Mouse (Mus musculus) limb, embryonic 15.5 days (tissue): ENCODE data around the gene Aldh1l1. TPM values are rescaled to one million over a fixed set of nuclear protein-coding genes. Genes with fewer than 3 reads are reported as not detected.

Experiments used
- ATAC-seq: fragments of 200-750 bp; cut with Nextera tagmentation; 2 replicates; pipeline ENCODE4 v1.8.0; 2017; ENCODE audit warnings: low read depth, moderate TSS enrichment; ENCODE audit not compliant: insufficient number of reproducible peaks, low FRiP score, low TSS enrichment
- H3K27ac ChIP-seq: fragments of 300-500 bp; sonication (generic); 2 replicates; pipeline ENCODE4 v1.5.1; 2015; ENCODE audit warnings: moderate library complexity, mild to moderate bottlenecking, inconsistent platforms
- H3K27me3 ChIP-seq: fragments of 300-500 bp; sonication (generic); 2 replicates; pipeline ENCODE4 v1.6.1; 2015; ENCODE audit warnings: inconsistent platforms
- H3K36me3 ChIP-seq: fragments of 300-500 bp; sonication (generic); 2 replicates; pipeline ENCODE4 v1.6.1; 2015; ENCODE audit warnings: inconsistent platforms
- H3K4me1 ChIP-seq: fragments of 300-500 bp; sonication (generic); 2 replicates; pipeline ENCODE4 v1.6.1; 2015; ENCODE audit warnings: inconsistent platforms
- H3K4me2 ChIP-seq: fragments of 300-500 bp; sonication (generic); 2 replicates; pipeline ENCODE4 v1.6.1; 2015; ENCODE audit warnings: mild to moderate bottlenecking, inconsistent platforms
- H3K4me3 ChIP-seq: fragments of 300-500 bp; sonication (generic); 2 replicates; pipeline ENCODE4 v1.5.1; 2015; ENCODE audit warnings: mild to moderate bottlenecking, inconsistent platforms
- H3K9ac ChIP-seq: fragments of 300-500 bp; sonication (generic); 2 replicates; pipeline ENCODE4 v1.6.1; 2015; ENCODE audit warnings: inconsistent platforms
- H3K9me3 ChIP-seq: fragments of 300-500 bp; sonication (generic); 2 replicates; pipeline ENCODE4 v1.6.1; 2016; ENCODE audit warnings: inconsistent platforms
- WGBS: fragments of 180-500 bp; shearing (Covaris S2); methylation state at CpG from one replicate; pipeline ENCODE4 v1.1.7; 2015; 5-methylcytosine and 5-hydroxymethylcytosine counted together
- polyA plus RNA-seq: library from polyadenylated mRNA; unstranded; fragments of >200 nt; fragmentation: Nextera tagmentation; extraction: Ambion mirVana; gene quantifications from 2 replicates; pipeline ENCODE4 v1.2.1, GENCODE M21; 2015

Aldh1l1 gene
- polyA plus RNA-seq, 1 experiment from 2014 or later: 1.9 TPM

- Histone ChIP-seq H3K9me3 (no peaks in the 10 kb centered on the region), H3K9ac (no peak overlapping the region), H3K36me3 (no peaks in the 10 kb centered on the region), H3K27me3 (no peaks in the 10 kb centered on the region), H3K27ac (no peak overlapping the region), H3K4me1 (no peaks in the 10 kb centered on the region), H3K4me2 (no peak overlapping the region), H3K4me3 (no peak overlapping the region)
- 73% methylated on average over 8 of the region's 8 CpGs for WGBS
- no peak for ATAC-seq
These were observed 48.7 kb downstream of the Aldh1l1 start for GRCm38 (mm10) chr6:90534701-90535475.

DNA sequence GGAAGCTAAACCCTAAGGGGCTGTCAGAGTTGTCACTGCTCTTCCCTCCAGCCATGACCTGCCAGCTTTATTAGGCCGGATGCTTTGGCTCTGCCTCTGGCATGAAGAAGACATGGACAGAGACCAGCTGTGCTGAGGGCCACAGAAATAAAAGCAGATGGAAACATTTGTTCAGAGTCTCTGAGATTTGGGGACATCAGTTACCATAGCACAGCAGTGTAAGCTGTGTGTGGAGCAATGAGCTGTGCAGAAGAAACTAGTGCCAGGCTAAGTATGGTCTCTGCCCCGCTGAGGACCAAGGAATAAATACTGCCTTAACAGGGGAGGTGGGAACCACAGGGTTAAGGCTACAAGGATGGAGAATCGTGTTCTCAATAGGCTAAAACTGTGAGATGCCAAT lies 50.6 kb downstream of the Aldh1l1 start:
- no peaks in the 10 kb centered on the region for H3K9me3 ChIP-seq
- no peak overlapping the region for H3K4me3 ChIP-seq
- ATAC-seq: no peak
- no peaks in the 10 kb centered on the region for H3K27me3 ChIP-seq
- H3K4me1 ChIP-seq: no peaks in the 10 kb centered on the region
- no peak overlapping the region for H3K9ac ChIP-seq
- no peak overlapping the region for H3K27ac ChIP-seq
- H3K4me2 ChIP-seq: no peak overlapping the region
- WGBS: 75% methylated on average over 3 of the region's 3 CpGs
- no peaks in the 10 kb centered on the region for H3K36me3 ChIP-seq

GRCm38 (mm10) chr6:90537941-90538340 lies 51.7 kb downstream of the Aldh1l1 start:
- Histone ChIP-seq H3K4me1 (no peaks in the 10 kb centered on the region), H3K4me3 (no peak overlapping the region), H3K36me3 (no peaks in the 10 kb centered on the region), H3K9ac (no peak overlapping the region), H3K9me3 (no peaks in the 10 kb centered on the region), H3K27ac (no peak overlapping the region), H3K4me2 (no peak overlapping the region), H3K27me3 (no peaks in the 10 kb centered on the region)
- 5% methylated on average over 7 of the region's 7 CpGs for WGBS
- ATAC-seq: peak; percentile 59; the same call in 1 of the 2 replicates

DNA sequence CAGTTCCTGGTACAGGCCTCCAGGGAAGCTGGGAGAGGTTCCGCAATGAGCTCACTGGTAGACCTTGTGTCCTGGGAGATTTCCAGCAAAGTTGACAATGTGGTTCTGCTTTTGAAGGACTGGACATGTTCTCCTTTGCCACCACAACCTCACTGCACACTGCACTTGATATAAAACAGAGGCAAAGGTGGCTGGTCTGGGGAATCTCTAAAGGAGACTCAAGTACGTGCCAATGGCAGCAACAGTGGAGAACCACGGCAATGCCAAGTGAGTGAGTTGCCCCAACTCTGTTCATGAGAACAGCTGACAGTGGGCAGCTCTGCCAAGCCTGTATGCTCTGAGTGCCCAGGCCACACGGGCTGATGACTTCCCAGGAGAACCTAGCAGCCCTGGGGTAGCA lies 53.0 kb downstream of the Aldh1l1 start:
- H3K4me1 ChIP-seq: no peaks in the 10 kb centered on the region
- H3K9me3 ChIP-seq: no peaks in the 10 kb centered on the region
- no peak overlapping the region for H3K4me3 ChIP-seq
- no peaks in the 10 kb centered on the region for H3K27me3 ChIP-seq
- H3K9ac ChIP-seq: no peak overlapping the region
- no peak overlapping the region for H3K27ac ChIP-seq
- no peak for ATAC-seq
- H3K36me3 ChIP-seq: no peaks in the 10 kb centered on the region
- 89% methylated on average over 4 of the region's 4 CpGs for WGBS
- H3K4me2 ChIP-seq: no peak overlapping the region

DNA sequence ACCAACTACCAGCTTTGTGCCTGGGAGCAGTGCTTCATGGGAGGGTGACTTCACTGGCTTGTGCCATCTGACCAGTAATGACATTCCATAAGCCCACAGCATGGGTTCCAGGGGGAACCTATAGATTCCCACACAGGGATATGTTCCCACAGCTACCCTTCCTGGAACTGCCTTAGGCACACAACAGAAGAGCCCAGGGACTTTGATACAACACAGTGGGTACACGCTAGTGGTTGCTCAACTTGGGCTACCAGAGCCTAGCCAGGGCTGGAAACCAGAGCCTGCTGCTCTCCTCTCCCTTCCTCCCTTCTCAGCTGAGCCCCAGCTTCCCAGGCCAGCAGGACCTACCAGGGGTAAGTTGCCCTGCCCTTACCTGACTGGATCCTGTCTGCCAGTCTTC lies 54.3 kb downstream of the Aldh1l1 start:
- 86% methylated on average over 1 of the region's 1 CpGs for WGBS
- no peak for ATAC-seq
- Histone ChIP-seq H3K9me3 (no peaks in the 10 kb centered on the region), H3K27ac (no peak overlapping the region), H3K9ac (no peak overlapping the region), H3K4me3 (no peak overlapping the region), H3K4me1 (no peaks in the 10 kb centered on the region), H3K4me2 (no peak overlapping the region), H3K27me3 (no peaks in the 10 kb centered on the region), H3K36me3 (no peaks in the 10 kb centered on the region)

DNA sequence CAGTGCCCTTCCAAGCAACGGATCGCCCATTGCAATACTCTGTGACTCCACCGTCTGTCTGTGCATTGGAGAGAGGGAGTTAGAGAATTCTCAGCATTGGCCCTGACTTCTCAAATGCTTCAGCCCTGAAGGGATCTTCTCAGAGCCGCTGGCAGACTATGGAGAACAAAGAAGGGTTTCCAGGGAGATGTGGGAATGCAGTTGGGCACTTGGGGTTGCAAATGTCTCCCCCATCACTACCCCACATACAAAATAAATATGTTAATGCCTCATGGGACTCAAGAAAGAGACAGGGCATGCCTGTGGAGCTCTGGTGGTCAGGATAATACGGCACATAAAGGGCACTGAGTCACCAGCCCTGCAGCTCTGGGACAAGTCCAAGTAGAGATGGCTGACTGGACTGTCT lies 55.1 kb downstream of the Aldh1l1 start:
- Histone ChIP-seq H3K4me2 (no peak overlapping the region), H3K36me3 (no peaks in the 10 kb centered on the region), H3K27me3 (no peaks in the 10 kb centered on the region), H3K9me3 (no peaks in the 10 kb centered on the region), H3K27ac (no peak overlapping the region), H3K4me3 (no peak overlapping the region), H3K9ac (no peak overlapping the region), H3K4me1 (no peaks in the 10 kb centered on the region)
- no peak for ATAC-seq
- WGBS: 77% methylated on average over 5 of the region's 5 CpGs

DNA sequence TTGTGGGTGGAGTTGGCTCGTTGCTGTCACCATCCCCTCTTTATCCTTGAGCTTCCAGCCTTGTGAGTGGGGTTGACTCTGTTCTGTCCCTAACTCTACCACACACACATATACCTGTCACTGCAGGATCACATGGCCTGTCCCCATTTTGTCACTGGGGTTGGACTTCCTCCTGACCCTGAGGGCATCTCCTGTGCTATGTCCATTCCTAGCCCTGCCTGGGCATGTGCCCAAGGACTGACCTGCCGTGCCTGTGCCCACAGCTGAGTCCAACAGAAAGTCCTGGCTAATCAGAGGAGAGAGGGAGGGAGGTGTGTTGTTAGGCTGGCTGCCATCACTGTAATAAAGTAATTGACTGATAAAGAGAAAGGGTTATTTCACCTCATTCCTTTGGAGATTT lies 58.2 kb downstream of the Aldh1l1 start:
- no peaks in the 10 kb centered on the region for H3K4me1 ChIP-seq
- H3K9ac ChIP-seq: no peak overlapping the region
- ATAC-seq: no peak
- H3K9me3 ChIP-seq: no peaks in the 10 kb centered on the region
- 49% methylated on average over 2 of the region's 2 CpGs for WGBS
- no peaks in the 10 kb centered on the region for H3K27me3 ChIP-seq
- H3K27ac ChIP-seq: no peak overlapping the region
- no peak overlapping the region for H3K4me3 ChIP-seq
- H3K36me3 ChIP-seq: no peaks in the 10 kb centered on the region
- H3K4me2 ChIP-seq: no peak overlapping the region

DNA sequence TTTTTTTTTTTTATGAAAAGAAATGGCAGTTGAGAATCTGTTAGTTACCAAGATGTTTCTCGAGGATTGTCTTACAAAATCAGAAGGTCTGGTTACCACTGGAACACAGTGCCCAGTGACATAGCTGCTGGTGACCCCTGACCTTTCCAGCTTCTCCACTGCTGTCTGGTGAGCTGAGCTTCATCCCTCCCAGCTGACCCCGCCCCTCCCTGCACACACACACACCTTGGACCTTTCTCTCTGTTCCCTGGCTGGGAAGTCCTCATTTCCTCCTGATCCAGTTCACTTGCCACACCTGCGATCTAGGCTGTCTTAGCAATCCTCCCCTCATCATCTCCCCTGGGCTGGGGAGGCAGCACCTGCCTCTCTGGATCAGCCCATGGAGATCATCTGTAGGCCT lies 60.0 kb downstream of the Aldh1l1 start:
- Histone ChIP-seq H3K4me1 (peaks cover 11% of the 10 kb centered on the region; the same call in 1 of the 2 replicates), H3K4me3 (no peak overlapping the region), H3K4me2 (no peak overlapping the region), H3K9ac (no peak overlapping the region), H3K9me3 (no peaks in the 10 kb centered on the region), H3K36me3 (no peaks in the 10 kb centered on the region), H3K27me3 (no peaks in the 10 kb centered on the region), H3K27ac (no peak overlapping the region)
- ATAC-seq: no peak
- 60% methylated on average over 3 of the region's 3 CpGs for WGBS

- no peaks in the 10 kb centered on the region for H3K27me3 ChIP-seq
- no peaks in the 10 kb centered on the region for H3K36me3 ChIP-seq
- WGBS: 83% methylated on average over 3 of the region's 3 CpGs
- no peak overlapping the region for H3K4me3 ChIP-seq
- no peaks in the 10 kb centered on the region for H3K9me3 ChIP-seq
- no peak overlapping the region for H3K4me2 ChIP-seq
- ATAC-seq: no peak
- H3K9ac ChIP-seq: no peak overlapping the region
- peaks cover 11% of the 10 kb centered on the region; the same call in 1 of the 2 replicates for H3K4me1 ChIP-seq
- no peak overlapping the region for H3K27ac ChIP-seq
These were observed 60.8 kb downstream of the Aldh1l1 start for GRCm38 (mm10) chr6:90547041-90547440.

- ATAC-seq: peak; percentile 73
- Histone ChIP-seq H3K4me3 (peak overlapping the region; percentile 34), H3K27me3 (no peaks in the 10 kb centered on the region), H3K9ac (no peak overlapping the region), H3K36me3 (no peaks in the 10 kb centered on the region), H3K4me2 (peak overlapping the region; percentile 49), H3K9me3 (no peaks in the 10 kb centered on the region), H3K4me1 (peaks cover 11% of the 10 kb centered on the region; the same call in 1 of the 2 replicates), H3K27ac (no peak overlapping the region)
- 11% methylated on average over 25 of the region's 25 CpGs for WGBS
These were observed 64.1 kb downstream of the Aldh1l1 start for GRCm38 (mm10) chr6:90550161-90550912.

DNA sequence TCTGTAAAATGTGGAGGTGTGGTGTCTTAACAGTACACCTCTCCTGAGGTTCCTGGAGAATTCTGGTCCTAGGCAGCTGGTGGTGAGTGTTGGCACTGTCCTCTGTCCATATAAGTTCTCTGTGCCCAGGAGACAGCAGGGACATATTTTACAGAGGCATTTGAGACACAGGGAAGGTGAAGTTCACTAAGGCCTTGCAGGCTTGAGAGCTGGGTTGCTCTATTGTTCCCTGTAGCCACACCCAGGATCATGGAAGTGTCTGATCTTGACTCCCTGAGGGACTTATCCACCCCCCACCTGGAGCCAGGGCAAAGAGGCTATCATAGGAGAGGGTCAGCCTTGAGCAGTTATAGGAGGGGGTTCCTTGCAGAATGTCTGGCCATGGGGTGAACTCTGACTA lies 65.0 kb downstream of the Aldh1l1 start:
- Histone ChIP-seq H3K4me3 (no peak overlapping the region), H3K36me3 (no peaks in the 10 kb centered on the region), H3K9me3 (no peaks in the 10 kb centered on the region), H3K27me3 (no peaks in the 10 kb centered on the region), H3K9ac (no peak overlapping the region), H3K27ac (no peak overlapping the region), H3K4me1 (peaks cover 11% of the 10 kb centered on the region; the same call in 1 of the 2 replicates), H3K4me2 (no peak overlapping the region)
- ATAC-seq: no peak

DNA sequence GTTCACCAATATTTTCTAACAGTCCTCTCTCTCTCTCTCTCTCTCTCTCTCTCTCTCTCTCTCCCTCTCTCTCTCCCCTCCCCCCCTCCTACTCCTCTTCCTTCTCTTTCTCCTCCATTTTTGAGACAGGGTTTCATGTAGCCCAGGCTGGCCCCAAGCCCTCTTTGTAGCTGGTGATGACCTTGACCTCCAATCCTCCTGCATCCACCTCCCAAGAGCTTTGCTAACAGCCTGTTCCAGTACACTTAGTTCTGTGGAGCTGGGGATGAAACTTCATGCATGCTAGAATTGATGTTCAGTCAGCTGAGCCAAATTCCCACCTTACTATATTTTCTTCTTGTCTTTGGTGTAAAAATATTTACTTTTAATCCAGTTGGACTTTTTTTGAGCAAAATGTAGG lies 67.0 kb downstream of the Aldh1l1 start:
- H3K9ac ChIP-seq: no peak overlapping the region
- H3K36me3 ChIP-seq: no peaks in the 10 kb centered on the region
- H3K9me3 ChIP-seq: no peaks in the 10 kb centered on the region
- no peak overlapping the region for H3K4me3 ChIP-seq
- H3K4me1 ChIP-seq: peaks cover 11% of the 10 kb centered on the region; the same call in 1 of the 2 replicates
- no peak for ATAC-seq
- no peak overlapping the region for H3K4me2 ChIP-seq
- no peaks in the 10 kb centered on the region for H3K27me3 ChIP-seq
- no peak overlapping the region for H3K27ac ChIP-seq
